Comparison of ENCODE assay signal across 8 mouse cellular contexts in genomic region chr6:40470916-40471719, GRCm38 (mm10). TPM values are rescaled to one million over a fixed set of nuclear protein-coding genes. Genes with fewer than 3 reads are reported as not detected.
A peak's percentile ranks its signal among the peaks of the same experiment; 100 is the strongest.
DNase-seq lines count a peak whose midpoint lies in the region; ATAC-seq lines count a peak whose summit lies in the region.

Gene Ssbp1, plus strand, starts transcription at chr6:40471352.

- peak within 1 kb of the TSS; percentile 66 for H3K4me3 ChIP-seq in hindbrain, embryonic 15.5 days

- peak; percentile 98 for ATAC-seq in hindbrain, embryonic 15.5 days (ENCODE audit: low FRiP score, low read depth)

- peak; percentile 94 for DNase-seq in T-cell, adult 2 months (ENCODE audit: low spot score)
- peak; percentile 89 to 91 for DNase-seq in cerebellum, postnatal 36 days
- peak; percentile 91 to 93 for DNase-seq in frontal cortex, postnatal 36 days (ENCODE audit: low spot score in 2 of 2)
- peak; percentile 86 for DNase-seq in left cerebral cortex, adult 11 months (ENCODE audit: low spot score)
- peak; percentile 94 to 95 for DNase-seq in lung, postnatal 4 days
- DNase-seq in retina, postnatal 7 days (ENCODE audit: low read depth, low spot score) = peak; percentile 91
- DNase-seq in urinary bladder, adult 2 months (ENCODE audit: low spot score) = peak; percentile 80

- peak within 1 kb of the TSS; percentile 70 for H3K9ac ChIP-seq in hindbrain, embryonic 15.5 days

- H3K27me3 ChIP-seq in hindbrain, embryonic 15.5 days = no peaks in the 10 kb centered on the region

- under 1% methylated on average over 54 of the region's 54 CpGs for WGBS in hindbrain, embryonic 15.5 days

- peaks cover 20% of the 10 kb centered on the region for H3K4me1 ChIP-seq in hindbrain, embryonic 15.5 days (replicated peaks)

- peak within 1 kb of the TSS; percentile 91 for H3K27ac ChIP-seq in hindbrain, embryonic 15.5 days (replicated peaks)

- no peaks in the 10 kb centered on the region for H3K9me3 ChIP-seq in hindbrain, embryonic 15.5 days

- H3K4me2 ChIP-seq in hindbrain, embryonic 15.5 days = peak within 1 kb of the TSS; percentile 91

- peaks cover 21% of the 10 kb centered on the region for H3K36me3 ChIP-seq in hindbrain, embryonic 15.5 days

RNA-seq across cellular contexts. Expression of gene Ssbp1, which starts in this region (rescaled TPM):
- polyA plus RNA-seq in hindbrain, embryonic 15.5 days (2015; fragmentation: Nextera tagmentation; extraction: Ambion mirVana) = 96.6 and 103 TPM in 2 replicates
- polyA plus RNA-seq in urinary bladder, adult 2 months (2012; rRNA removed) = 59.9 and 69.5 TPM in 2 replicates

Comparison
In these comparisons a context has a peak if more than half of its experiments do, and no peak if none do; other contexts are left out.
1. Peak in every context shown above with its lines: DNase-seq, ATAC-seq, H3K4me3 ChIP-seq and H3K27ac ChIP-seq.